22 mouse cellular contexts compared by ENCODE assay signal in the genomic region with DNA sequence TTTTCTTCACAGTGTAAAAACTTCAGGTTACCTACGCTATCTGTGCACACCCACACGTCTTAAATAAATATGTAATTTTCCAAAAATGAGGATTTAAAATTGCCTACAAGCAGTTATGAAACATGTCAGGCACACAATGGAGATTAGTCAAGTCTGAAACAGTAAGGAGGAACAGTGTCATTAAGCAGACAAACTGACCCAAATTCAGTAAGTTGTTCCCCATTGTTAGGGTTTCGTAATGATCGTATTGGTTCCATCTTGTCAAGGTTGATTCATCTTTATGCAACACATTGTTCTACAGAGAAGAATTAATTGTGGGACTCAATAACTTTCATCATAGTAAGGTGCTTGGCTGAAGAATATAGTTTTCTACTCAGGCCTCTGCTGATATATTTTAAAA.
"Had no signal": no experiment of that assay in that cellular context is flagged by ENCODE, and none has a peak within 500 bp of the region (broad histone marks: within the 10 kb centered on the region; RNA-seq: fewer than 3 reads in every experiment).

No protein-coding gene starts in this region.

- H3K4me1 ChIP-seq: lung, embryonic 15.5 days; midbrain, embryonic 13.5 days; midbrain, embryonic 15.5 days; neural tube, embryonic 13.5 days; neural tube, embryonic 15.5 days had no signal

- H3K9ac ChIP-seq: liver, postnatal 0 days; lung, embryonic 15.5 days; midbrain, embryonic 13.5 days; midbrain, embryonic 15.5 days; neural tube, embryonic 13.5 days; neural tube, embryonic 15.5 days had no signal

- H3K4me2 ChIP-seq: lung, embryonic 15.5 days; midbrain, embryonic 11.5 days; midbrain, embryonic 13.5 days; midbrain, embryonic 15.5 days; neural tube, embryonic 13.5 days; neural tube, embryonic 15.5 days had no signal

- H3K27ac ChIP-seq: lung, embryonic 15.5 days; macrophage; midbrain, embryonic 13.5 days; midbrain, embryonic 15.5 days; neural tube, embryonic 13.5 days; neural tube, embryonic 15.5 days had no signal

- H3K27me3 ChIP-seq: lung, embryonic 15.5 days; megakaryocyte, embryonic 14.5 days; midbrain, embryonic 13.5 days; midbrain, embryonic 15.5 days; neural tube, embryonic 13.5 days; neural tube, embryonic 15.5 days had no signal

- ATAC-seq: liver, postnatal 0 days; lung, postnatal 0 days; midbrain, embryonic 13.5 days; midbrain, embryonic 15.5 days had no signal

- DNase-seq: liver, postnatal 0 days; lung, adult 2 months; lung, postnatal 14 days; lung, postnatal 36 days; retina, postnatal 1 day; right cerebral cortex, adult 18-20 months; right cerebral cortex, postnatal 25 days; right cerebral cortex, postnatal 4 days; spleen, adult 18-20 months; thymus, adult 18-20 months; thymus, postnatal 14 days; thymus, postnatal 36 days had no signal

- H3K9me3 ChIP-seq: lung, embryonic 15.5 days; midbrain, embryonic 15.5 days; neural tube, embryonic 13.5 days; neural tube, embryonic 15.5 days had no signal

- H3K4me3 ChIP-seq: lung, embryonic 15.5 days; megakaryocyte, embryonic 14.5 days; midbrain, embryonic 13.5 days; midbrain, embryonic 15.5 days; myocyte; neural tube, embryonic 13.5 days; neural tube, embryonic 15.5 days had no signal

- H3K36me3 ChIP-seq: lung, embryonic 15.5 days; midbrain, embryonic 13.5 days; midbrain, embryonic 15.5 days; neural tube, embryonic 13.5 days; neural tube, embryonic 15.5 days had no signal
